Mouse (Mus musculus): ENCODE measurements around the gene Gm2564.
"Not testable (repeated sequence)": the region's sequence is repeated elsewhere in the genome, so short reads cannot be mapped to it uniquely, and the experiment has no call there.

Gene Gm2564

DNA sequence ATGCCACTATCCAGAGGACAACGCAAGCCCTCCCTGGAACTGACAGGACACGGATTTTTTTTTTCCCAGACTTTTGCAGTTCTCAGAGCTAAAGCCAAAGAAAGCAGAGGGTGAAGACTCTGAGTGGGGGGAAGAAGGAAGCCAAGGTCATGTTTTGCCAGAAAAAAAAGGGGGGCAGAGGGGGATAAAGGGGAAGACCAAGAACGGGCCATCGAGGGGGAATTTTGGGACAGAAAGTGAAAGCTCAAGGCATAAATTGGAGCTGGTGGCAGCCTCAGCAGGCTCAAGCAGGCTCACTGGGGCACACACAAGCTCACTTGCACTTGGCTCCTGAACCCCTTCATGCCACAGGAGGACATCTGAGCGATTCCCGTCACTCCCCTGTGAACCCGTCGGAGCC lies at the start of gene Gm2564:
Gene Gm2564, plus strand, starts transcription at position 301 of the 400 bp plus-strand sequence.
- TF ChIP-seq GATA4 (IDR thresholded peaks at IDR 0.05; ENCODE audit: insufficient replicate concordance, low read length), result not testable (repeated sequence)

DNA sequence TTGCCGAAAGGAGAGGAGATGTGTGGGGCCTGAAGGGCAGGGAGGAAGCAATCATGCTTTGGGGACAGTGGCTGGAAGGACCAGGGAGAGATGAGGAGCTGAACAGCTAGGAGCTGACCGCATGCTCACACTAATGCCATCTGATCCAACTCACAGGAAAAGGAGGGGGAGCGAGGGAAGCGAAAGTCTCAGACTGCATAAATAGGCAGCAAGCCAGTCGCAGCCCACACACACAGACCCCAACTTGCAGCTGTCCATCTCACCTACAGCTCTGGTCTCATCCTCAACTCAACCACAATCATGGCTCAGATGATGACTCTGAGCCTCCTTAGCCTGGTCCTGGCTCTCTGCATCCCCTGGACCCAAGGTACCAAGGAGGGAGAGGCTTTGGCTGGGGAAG lies 17.6 kb upstream of the Gm2564 start, which contains the start of gene Gm10591:
Gene Gm10591, plus strand, starts transcription at position 301 of the 400 bp plus-strand sequence.
- TF ChIP-seq GATA4 (IDR thresholded peaks at IDR 0.05; ENCODE audit: insufficient replicate concordance, low read length), result not testable (repeated sequence)

DNA sequence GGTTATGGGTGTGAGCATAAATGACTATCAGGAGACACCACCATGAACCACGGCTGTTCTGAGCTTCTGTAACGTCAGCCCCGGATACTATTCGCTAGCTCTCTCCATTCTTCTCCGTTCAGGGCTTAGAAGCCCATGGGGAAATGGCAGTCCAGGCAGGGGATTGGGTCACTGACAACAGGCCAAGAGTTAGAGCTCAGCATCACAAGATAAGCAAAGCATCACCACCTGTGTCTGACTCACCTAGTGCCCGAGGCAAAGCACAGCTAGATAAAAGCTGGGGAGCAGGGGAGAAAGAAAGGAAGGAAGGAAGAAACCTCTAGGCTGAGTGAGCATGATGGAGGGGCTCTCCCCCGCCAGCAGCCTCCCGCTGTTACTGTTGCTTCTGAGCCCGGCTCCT lies 25.4 kb downstream of the Gm2564 start, which contains the start of gene Ccl27b:
Gene Ccl27b, plus strand, starts transcription at position 301 of the 400 bp plus-strand sequence.
- not testable (repeated sequence) for TF ChIP-seq GATA4 (IDR thresholded peaks at IDR 0.05; ENCODE audit: insufficient replicate concordance, low read length)

DNA sequence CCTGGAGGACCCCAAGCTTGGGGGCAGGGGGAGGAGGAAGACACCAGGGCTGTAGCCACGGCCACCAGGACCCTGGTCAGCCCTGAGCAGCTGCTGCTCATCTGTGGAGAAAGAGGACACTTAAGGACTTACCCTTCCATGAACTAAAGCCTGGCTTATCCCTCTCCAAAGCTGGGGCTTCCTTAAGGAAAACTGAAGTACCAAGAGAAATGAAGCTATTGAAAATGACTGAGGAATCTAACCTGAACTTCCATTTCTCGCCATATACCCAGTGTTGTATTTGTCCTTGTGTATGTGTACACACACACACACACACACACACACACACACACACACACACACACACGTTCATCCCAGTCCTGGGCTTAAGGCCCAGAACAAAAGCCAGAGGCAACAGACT lies 32.3 kb downstream of the Gm2564 start, which contains the start of gene Il11ra2:
Gene Il11ra2, minus strand, starts transcription at position 101 of the 400 bp plus-strand sequence.
- not testable (repeated sequence) for TF ChIP-seq GATA4 (IDR thresholded peaks at IDR 0.05; ENCODE audit: insufficient replicate concordance, low read length)
